Mouse (Mus musculus) hindbrain, embryonic 12.5 days (tissue): ENCODE data around the gene Flcn. TPM values are rescaled to one million over a fixed set of nuclear protein-coding genes. Genes with fewer than 3 reads are reported as not detected.

Experiments used
- ATAC-seq: fragments of 200-750 bp; cut with Nextera tagmentation; 2 replicates; pipeline ENCODE4 v1.8.0; 2017; ENCODE audit warnings: moderate TSS enrichment; ENCODE audit not compliant: low FRiP score
- H3K27ac ChIP-seq: fragments of 300-500 bp; sonication (generic); 2 replicates; pipeline ENCODE4 v1.5.1; 2016; ENCODE audit warnings: mild to moderate bottlenecking
- H3K27me3 ChIP-seq: fragments of 300-500 bp; sonication (generic); 2 replicates; pipeline ENCODE4 v1.6.1; 2016; ENCODE audit warnings: mild to moderate bottlenecking
- H3K36me3 ChIP-seq: fragments of 300-500 bp; sonication (generic); 2 replicates; pipeline ENCODE4 v1.6.1; 2016; ENCODE audit warnings: mild to moderate bottlenecking
- H3K4me1 ChIP-seq: fragments of 300-500 bp; sonication (generic); 2 replicates; pipeline ENCODE4 v1.6.1; 2016
- H3K4me2 ChIP-seq: fragments of 300-500 bp; sonication (generic); replicated peaks from 2 replicates; pipeline ENCODE4 v1.6.1; 2016; ENCODE audit warnings: mild to moderate bottlenecking
- H3K4me3 ChIP-seq: fragments of 300-500 bp; sonication (generic); 2 replicates; pipeline ENCODE4 v1.5.1; 2016; ENCODE audit warnings: mild to moderate bottlenecking
- H3K9ac ChIP-seq: fragments of 300-500 bp; sonication (generic); 2 replicates; pipeline ENCODE4 v1.6.1; 2016; ENCODE audit warnings: mild to moderate bottlenecking, moderate library complexity
- H3K9me3 ChIP-seq: fragments of 300-500 bp; sonication (generic); replicated peaks from 2 replicates; pipeline ENCODE4 v1.6.1; 2016; ENCODE audit warnings: mild to moderate bottlenecking
- whole genome bisulfite sequencing: fragments of 180-500 bp; shearing (Covaris S2); methylation state at CpG from one replicate; pipeline ENCODE4 v1.1.7; 2016; 5-methylcytosine and 5-hydroxymethylcytosine counted together
- polyA plus RNA-seq: library from polyadenylated mRNA; unstranded; fragments of >200 nt; fragmentation: Nextera tagmentation; extraction: Ambion mirVana; gene quantifications from 2 replicates; pipeline ENCODE4 v1.2.1, GENCODE M21; 2016

Gene Flcn
- polyA plus RNA-seq, 1 experiment from 2014 or later: 36.2 TPM

DNA sequence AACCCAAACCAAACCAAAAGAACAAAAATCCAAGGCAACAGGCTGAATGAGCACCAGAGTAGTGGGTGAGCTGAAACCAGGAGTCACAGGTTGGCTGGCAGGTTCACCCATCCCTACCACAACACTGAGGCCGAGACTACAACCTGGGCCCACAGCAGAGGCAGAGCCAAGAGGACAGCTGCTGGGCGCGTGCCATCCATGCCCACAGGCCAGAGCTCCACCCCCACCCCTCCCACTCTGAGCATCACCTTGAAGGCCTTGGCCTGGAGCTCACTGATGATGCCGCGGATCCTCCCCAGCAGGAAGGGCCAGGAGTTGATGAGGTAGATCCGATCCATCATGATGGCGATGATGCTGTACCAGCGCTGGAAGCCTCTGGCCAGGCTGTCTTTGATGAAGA lies 7.9 kb downstream of the Flcn start:
- no peak for ATAC-seq
- Histone ChIP-seq H3K27ac (no peak overlapping the region), H3K9me3 (no peaks in the 10 kb centered on the region), H3K27me3 (no peaks in the 10 kb centered on the region), H3K4me1 (no peaks in the 10 kb centered on the region), H3K36me3 (peaks cover 99% of the 10 kb centered on the region), H3K4me3 (no peak overlapping the region), H3K4me2 (no peak overlapping the region), H3K9ac (no peak overlapping the region)
- over 99% methylated on average over 8 of the region's 8 CpGs for WGBS

DNA sequence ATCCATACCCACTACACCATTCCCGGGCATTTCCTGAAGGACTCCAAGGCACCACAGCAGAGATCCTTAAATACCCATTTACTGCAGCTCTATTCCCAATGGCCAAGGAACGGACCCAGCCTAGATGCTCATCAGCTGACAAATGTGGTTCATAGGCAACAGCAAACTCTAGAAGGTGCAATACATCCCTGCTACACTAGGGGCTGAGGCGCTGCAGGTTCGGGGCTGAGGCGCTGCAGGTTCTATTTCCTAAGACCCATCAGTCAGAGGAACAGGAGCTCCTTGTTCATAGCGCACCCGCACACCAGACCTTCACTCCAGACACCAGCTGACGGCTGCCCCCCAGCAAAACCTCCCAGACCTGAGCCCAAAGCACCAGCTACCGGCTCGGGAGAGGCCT lies 9.4 kb downstream of the Flcn start:
- Histone ChIP-seq H3K4me3 (no peak overlapping the region), H3K4me1 (no peaks in the 10 kb centered on the region), H3K4me2 (no peak overlapping the region), H3K9me3 (no peaks in the 10 kb centered on the region), H3K27me3 (no peaks in the 10 kb centered on the region), H3K9ac (no peak overlapping the region), H3K36me3 (peaks cover 99% of the 10 kb centered on the region), H3K27ac (no peak overlapping the region)
- ATAC-seq: no peak
- WGBS: 96% methylated on average over 10 of the region's 10 CpGs

DNA sequence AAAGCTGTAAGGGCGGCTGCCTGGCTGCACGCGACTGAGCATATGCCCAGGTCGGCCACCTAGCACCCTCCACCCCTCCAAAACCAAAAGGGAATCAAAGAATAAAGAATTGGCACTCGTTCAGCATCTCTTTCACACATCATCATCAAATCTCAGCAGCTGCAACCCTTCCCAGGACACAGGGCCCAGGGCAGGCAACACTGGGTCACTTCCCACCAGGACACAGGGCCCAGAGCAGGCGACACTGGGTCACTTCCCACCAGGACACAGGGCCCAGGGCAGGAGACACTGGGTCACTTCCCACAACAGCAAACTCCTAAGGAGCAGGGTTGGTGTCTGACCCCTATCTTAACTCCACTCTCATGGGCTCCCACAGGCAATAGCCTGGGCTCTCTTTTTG lies 16.4 kb downstream of the Flcn start:
- Histone ChIP-seq H3K9me3 (no peaks in the 10 kb centered on the region), H3K36me3 (peaks cover 73% of the 10 kb centered on the region), H3K27me3 (no peaks in the 10 kb centered on the region), H3K4me3 (no peak overlapping the region), H3K9ac (no peak overlapping the region), H3K27ac (no peak overlapping the region), H3K4me2 (no peak overlapping the region), H3K4me1 (no peaks in the 10 kb centered on the region)
- ATAC-seq: no peak
- 95% methylated on average over 6 of the region's 6 CpGs for WGBS

- Histone ChIP-seq H3K4me1 (peaks cover 10% of the 10 kb centered on the region), H3K9me3 (no peaks in the 10 kb centered on the region), H3K27me3 (peaks cover 17% of the 10 kb centered on the region), H3K4me3 (no peak overlapping the region), H3K9ac (no peak overlapping the region), H3K36me3 (peaks cover 33% of the 10 kb centered on the region), H3K4me2 (no peak overlapping the region), H3K27ac (no peak overlapping the region)
- no peak for ATAC-seq
- 84% methylated on average over 1 of the region's 1 CpGs for WGBS
These were observed 20.5 kb downstream of the Flcn start for GRCm38 (mm10) chr11:59789311-59789710.

- peak within 1 kb of the TSS; percentile 44 for H3K9ac ChIP-seq
- peak; percentile 68; the same call in 1 of the 2 replicates for ATAC-seq
- peak within 1 kb of the TSS; percentile 41 for H3K4me3 ChIP-seq
- H3K27ac ChIP-seq: no peak within 1 kb of the TSS
- WGBS: 1% methylated on average over 50 of the region's 51 CpGs
- peak within 1 kb of the TSS; percentile 90 for H3K4me2 ChIP-seq
- H3K36me3 ChIP-seq: peaks cover 13% of the 10 kb centered on the region
- peaks cover 10% of the 10 kb centered on the region for H3K4me1 ChIP-seq
- H3K27me3 ChIP-seq: peaks cover 17% of the 10 kb centered on the region
- no peaks in the 10 kb centered on the region for H3K9me3 ChIP-seq
These were observed 22.5 kb downstream of the Flcn start, which contains the start of gene Pld6 for GRCm38 (mm10) chr11:59787199-59787781. Gene Pld6, minus strand, starts transcription at chr11:59787645.

GRCm38 (mm10) chr11:59786444-59787198 lies 23.2 kb downstream of the Flcn start:
- H3K9ac ChIP-seq: peak overlapping the region; percentile 44
- H3K9me3 ChIP-seq: no peaks in the 10 kb centered on the region
- H3K36me3 ChIP-seq: peaks cover 6% of the 10 kb centered on the region
- peak overlapping the region; percentile 90 for H3K4me2 ChIP-seq
- H3K27ac ChIP-seq: no peak overlapping the region
- peaks cover 10% of the 10 kb centered on the region for H3K4me1 ChIP-seq
- H3K27me3 ChIP-seq: peaks cover 17% of the 10 kb centered on the region
- WGBS: 55% methylated on average over 15 of the region's 15 CpGs
- peak overlapping the region; percentile 41 for H3K4me3 ChIP-seq
- 0 out of 2 replicates have a peak, but pooled peaks have one; percentile 8 for ATAC-seq

- WGBS: 91% methylated on average over 6 of the region's 6 CpGs
- peaks cover 17% of the 10 kb centered on the region for H3K27me3 ChIP-seq
- H3K4me2 ChIP-seq: no peak overlapping the region
- no peak overlapping the region for H3K27ac ChIP-seq
- peaks cover 3% of the 10 kb centered on the region; the same call in 1 of the 2 replicates for H3K36me3 ChIP-seq
- H3K9ac ChIP-seq: no peak overlapping the region
- no peaks in the 10 kb centered on the region for H3K9me3 ChIP-seq
- ATAC-seq: no peak
- no peak overlapping the region for H3K4me3 ChIP-seq
- H3K4me1 ChIP-seq: peaks cover 10% of the 10 kb centered on the region
These were observed 26.2 kb downstream of the Flcn start for GRCm38 (mm10) chr11:59783591-59783990.

- H3K4me2 ChIP-seq: no peak overlapping the region
- no peaks in the 10 kb centered on the region for H3K9me3 ChIP-seq
- no peak for ATAC-seq
- H3K36me3 ChIP-seq: peaks cover 15% of the 10 kb centered on the region
- no peak overlapping the region for H3K4me3 ChIP-seq
- no peak overlapping the region for H3K9ac ChIP-seq
- H3K4me1 ChIP-seq: peaks cover 4% of the 10 kb centered on the region
- peaks cover 9% of the 10 kb centered on the region for H3K27me3 ChIP-seq
- no peak overlapping the region for H3K27ac ChIP-seq
- 70% methylated on average over 7 of the region's 7 CpGs for WGBS
These were observed 27.7 kb downstream of the Flcn start for GRCm38 (mm10) chr11:59782091-59782590.

DNA sequence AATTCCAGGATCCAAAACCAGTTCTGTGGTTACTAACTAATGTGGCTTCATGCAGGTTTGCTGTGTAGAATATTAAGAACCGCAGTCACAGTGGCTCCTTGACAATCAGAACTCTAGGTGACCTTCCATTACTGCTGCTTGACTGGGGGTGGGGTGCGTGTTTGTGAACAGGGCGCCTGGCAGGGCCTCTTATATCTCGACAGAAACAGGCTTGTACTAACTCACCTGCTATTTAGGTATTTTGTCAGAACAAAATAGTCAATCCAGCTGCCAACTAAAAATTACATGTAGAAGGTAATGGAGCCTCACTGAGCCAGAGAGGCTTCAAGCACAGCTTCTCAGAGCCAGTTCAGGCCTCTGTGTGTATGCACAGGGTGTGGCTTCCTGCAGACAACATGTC lies 29.6 kb downstream of the Flcn start:
- H3K36me3 ChIP-seq: peaks cover 34% of the 10 kb centered on the region
- ATAC-seq: no peak
- H3K9me3 ChIP-seq: no peaks in the 10 kb centered on the region
- no peaks in the 10 kb centered on the region for H3K4me1 ChIP-seq
- no peak overlapping the region for H3K27ac ChIP-seq
- H3K9ac ChIP-seq: no peak overlapping the region
- H3K4me3 ChIP-seq: no peak overlapping the region
- no peak overlapping the region for H3K4me2 ChIP-seq
- H3K27me3 ChIP-seq: no peaks in the 10 kb centered on the region; the same call in 1 of the 2 replicates
- WGBS: 92% methylated on average over 4 of the region's 4 CpGs

- Histone ChIP-seq H3K4me3 (no peak overlapping the region), H3K27ac (no peak overlapping the region)
- 95% methylated on average over 4 of the region's 4 CpGs for WGBS
These were observed 30.4 kb downstream of the Flcn start for GRCm38 (mm10) chr11:59779406-59779805.

GRCm38 (mm10) chr11:59778874-59779223 lies 31.0 kb downstream of the Flcn start:
- no peak for ATAC-seq
- H3K27ac ChIP-seq: no peak overlapping the region

More at GRCm38 (mm10) chr11:59779406-59779805, 30.4 kb downstream of the Flcn start:
- Histone ChIP-seq H3K4me1 (no peaks in the 10 kb centered on the region), H3K9ac (no peak overlapping the region), H3K27me3 (no peaks in the 10 kb centered on the region; the same call in 1 of the 2 replicates), H3K36me3 (peaks cover 42% of the 10 kb centered on the region), H3K9me3 (no peaks in the 10 kb centered on the region), H3K4me2 (no peak overlapping the region)
- ATAC-seq: no peak

GRCm38 (mm10) chr11:59778181-59778873 lies 31.5 kb downstream of the Flcn start:
- H3K9ac ChIP-seq: no peak overlapping the region
- H3K9me3 ChIP-seq: no peaks in the 10 kb centered on the region
- no peaks in the 10 kb centered on the region for H3K27me3 ChIP-seq
- H3K4me3 ChIP-seq: no peak overlapping the region
- H3K27ac ChIP-seq: no peak overlapping the region
- peaks cover 53% of the 10 kb centered on the region for H3K36me3 ChIP-seq
- no peak overlapping the region for H3K4me2 ChIP-seq
- no peak for ATAC-seq
- 54% methylated on average over 9 of the region's 9 CpGs for WGBS
- no peaks in the 10 kb centered on the region for H3K4me1 ChIP-seq

More at GRCm38 (mm10) chr11:59778874-59779223, 31.0 kb downstream of the Flcn start:
- whole genome bisulfite sequencing: 78% methylated on average over 1 of the region's 1 CpGs
- no peak overlapping the region for H3K9ac ChIP-seq
- no peaks in the 10 kb centered on the region for H3K4me1 ChIP-seq
- H3K4me3 ChIP-seq: no peak overlapping the region
- H3K9me3 ChIP-seq: no peaks in the 10 kb centered on the region
- no peak overlapping the region for H3K4me2 ChIP-seq
- H3K36me3 ChIP-seq: peaks cover 47% of the 10 kb centered on the region
- H3K27me3 ChIP-seq: no peaks in the 10 kb centered on the region
